Mouse (Mus musculus): ENCODE results near the gene Ccdc34.

Ccdc34 gene

DNA sequence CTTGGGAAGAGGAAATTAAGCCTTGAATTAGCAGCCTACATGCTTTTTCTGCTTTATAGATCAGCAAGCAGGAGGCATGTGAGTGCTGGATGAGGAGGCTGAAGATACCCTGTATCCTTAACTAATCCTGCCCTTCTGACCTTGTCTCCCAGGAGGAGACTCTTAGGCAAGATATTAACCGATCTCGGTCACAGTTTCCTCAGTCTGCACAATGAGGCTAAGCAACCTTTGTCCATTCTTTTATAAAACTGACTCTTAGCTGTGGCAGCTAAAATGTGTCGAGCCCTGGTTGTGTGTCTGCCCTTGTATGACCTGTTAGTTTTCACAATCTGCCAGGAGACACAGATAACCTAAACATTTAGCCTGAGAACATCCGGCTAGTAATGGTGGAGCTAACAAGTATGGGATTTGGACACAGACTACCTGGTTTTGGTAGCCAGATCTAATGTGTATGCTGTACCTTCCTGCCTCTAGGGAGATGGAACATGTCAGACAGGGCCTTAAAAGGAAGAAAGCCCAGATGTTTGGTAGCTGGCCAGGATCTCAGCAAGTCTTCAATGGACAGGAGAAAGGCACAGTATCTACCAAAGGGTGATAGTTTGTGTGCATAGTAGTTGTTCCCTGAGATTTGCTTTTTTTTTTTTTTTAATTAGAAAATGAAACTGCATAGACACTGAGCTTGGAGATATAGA is 165.3 kb downstream of the Ccdc34 start:
- DNase-seq: no peak

DNA sequence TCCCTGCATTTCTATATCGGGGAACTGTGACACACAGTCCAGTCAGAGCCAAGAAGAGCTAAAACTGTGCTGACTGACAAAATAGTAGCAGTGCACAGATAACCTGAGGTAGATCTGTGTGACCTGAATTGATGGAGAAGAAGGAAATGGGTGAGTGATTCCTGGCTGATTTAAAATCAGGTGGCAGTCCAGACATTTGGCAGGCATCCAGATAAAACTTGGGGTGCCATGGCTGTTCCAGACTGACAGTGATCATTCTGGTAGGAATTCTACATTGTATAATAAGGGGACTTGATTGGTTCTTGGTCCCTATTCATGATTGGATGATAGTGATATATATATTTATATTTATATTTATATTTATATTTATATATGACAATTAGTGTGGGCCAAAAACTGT is 166.5 kb downstream of the Ccdc34 start:
- no peak for DNase-seq

DNA sequence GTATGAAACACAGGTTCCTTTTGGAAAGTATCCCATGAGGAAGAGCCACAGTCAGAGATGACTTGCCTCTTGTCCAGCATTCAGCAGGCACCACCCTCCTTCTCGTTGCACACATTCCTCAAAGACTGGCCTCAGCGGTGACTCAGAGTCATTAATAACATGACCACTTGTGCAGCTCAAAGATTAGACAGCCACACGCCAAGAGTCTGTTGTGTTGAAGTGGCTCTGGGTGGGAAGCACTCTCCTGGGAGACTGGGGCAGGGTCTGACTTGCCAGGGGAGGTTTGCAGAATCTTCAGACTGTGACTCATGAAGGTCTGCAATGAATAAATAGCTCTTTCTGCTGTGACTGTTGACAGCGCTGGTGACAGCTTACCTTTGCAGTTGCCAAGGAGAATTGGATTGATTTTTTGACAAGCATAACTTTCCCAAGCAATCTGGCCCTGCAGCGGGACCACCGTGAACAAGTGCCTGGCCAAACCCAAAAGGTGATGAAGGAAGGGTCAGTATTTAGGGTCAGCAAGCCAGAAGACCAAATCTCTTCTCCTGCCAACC is 168.9 kb downstream of the Ccdc34 start:
- no peak for DNase-seq

DNA sequence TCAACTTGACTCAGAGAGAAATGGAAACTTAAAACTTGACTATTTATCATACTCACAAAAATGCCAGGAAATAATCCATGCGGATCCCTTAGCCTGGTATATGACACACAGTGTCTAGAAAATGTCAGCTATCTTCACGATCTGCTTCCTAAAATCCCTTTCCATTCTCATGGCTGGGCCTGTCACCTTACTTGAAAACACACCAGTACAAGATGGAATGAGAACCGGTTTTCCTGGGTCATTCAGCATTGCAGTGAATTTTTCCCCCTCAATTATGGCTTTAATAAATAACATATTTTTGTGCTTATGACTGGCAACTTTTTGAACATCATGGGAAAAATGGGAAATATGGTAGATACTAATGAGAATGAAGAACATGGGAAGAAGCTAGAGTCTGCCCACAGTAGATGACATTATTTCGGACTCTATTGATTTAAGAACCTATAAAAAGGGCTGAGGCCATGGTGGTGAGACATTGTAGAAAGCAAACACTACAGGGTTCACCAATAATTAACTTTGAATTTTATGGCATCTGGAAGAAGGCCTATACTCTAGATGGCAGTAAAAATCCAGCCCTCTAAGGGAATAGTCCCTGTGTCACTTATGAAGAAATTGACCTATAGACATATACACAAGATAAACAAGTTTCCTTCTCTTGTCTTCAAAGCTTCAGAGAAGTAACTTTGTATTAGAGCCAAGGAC is 171.2 kb downstream of the Ccdc34 start:
- DNase-seq: no peak

DNA sequence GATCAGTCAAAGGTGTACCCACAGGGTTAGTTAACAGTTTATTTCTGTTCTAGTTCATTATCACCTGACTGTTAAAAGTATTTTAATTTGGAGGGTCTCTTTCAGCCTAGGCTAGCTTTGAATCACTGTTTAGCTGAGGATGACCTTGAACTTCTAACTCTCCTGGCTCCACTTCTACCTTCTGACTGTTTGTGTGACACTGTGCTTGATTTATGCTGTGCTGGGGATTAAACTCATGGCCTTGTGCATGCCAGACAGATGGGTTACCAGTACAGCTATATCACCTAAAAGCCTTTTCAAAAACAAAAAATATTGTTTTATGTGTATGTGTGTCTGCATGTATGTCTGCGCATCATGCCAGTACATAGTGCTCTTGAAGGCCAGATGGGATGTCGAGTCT is 172.8 kb downstream of the Ccdc34 start:
- DNase-seq: no peak

DNA sequence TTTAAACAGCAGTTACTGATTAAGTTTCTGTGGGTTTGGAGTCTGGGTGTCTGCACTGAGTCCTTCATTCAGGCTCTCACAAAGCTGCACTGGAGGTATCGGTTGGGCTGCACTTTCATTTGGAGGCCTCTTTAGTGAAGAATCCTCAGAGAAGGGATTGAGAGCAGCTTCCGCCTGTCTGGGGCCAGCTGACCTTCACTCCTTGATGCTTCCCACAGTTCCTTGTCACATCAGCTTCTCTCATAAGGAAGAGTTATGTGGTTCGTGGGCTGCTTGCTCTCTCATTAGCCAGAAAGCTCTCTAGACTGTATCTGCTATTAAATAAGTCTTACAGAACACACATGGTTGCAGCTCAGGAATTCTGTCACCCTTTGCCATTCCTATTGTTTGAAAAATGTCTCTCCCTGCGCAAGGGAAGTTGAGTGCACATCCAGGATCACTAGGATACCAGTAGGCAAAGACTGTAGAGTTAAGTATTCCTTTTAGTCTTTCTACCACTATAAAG is 173.6 kb downstream of the Ccdc34 start:
- DNase-seq: no peak

DNA sequence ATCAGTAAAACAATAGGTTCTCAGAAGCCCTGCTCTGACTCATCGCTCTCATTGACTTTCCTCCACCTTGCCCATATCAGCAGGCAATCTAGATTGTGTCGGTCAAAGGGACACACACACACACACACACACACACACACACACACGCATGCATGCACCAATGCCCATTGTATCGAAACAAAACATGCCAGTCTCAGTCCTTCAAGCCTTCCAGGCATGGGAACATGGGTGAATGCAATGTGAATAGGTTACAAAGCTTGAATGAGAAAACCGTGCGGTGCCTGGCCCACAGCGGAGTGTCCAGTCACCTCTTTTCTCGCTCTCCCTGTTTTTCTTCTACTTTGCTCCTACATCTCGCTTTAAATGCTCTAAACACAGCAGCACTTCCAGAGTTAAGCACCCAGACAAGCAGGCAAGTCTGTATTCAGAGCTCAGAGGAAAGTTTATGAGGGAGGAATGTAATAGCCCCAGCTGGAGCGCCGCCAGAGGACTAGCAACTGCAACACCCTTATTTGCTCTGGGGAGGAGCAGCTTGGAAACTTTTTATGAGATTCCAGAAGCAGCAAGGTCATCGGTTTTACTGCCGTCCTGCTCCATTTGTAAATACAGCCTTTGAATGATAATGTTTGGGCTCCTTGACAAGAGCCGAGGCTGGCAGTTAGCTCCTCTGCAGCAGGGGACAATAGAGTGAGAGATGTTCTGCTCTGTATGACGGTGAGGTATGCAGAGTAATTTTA is 174.5 kb downstream of the Ccdc34 start:
- DNase-seq: peak; percentile 42

DNA sequence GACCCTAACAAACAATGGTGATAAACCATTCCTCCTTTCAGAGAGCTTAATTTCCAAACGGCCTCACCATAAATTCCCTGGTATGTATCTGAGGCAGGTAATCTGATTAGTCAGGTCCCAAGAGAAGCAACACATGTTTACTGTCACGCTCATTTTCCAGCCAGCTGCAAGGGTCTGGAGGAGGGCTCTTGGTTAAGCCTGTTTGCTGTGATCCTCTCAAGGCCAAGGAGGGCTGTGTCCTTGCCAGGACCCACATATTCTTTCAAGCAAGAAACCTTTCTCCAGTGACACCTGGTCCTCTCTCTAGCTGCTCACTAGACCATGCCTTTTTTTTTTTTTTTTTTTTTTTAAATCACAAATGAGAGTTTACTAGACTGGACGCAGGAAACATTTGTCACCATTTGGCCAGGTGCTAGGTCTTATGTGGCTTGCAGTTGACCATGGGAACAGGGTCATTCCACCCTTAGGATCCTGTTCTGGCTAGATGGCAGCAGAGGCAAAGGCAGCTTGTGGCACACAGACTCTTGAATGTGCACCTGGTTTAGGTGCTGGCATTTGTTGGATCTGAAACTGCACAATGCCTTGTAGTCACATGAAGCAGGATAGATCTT is 175.2 kb downstream of the Ccdc34 start:
- DNase-seq: no peak

DNA sequence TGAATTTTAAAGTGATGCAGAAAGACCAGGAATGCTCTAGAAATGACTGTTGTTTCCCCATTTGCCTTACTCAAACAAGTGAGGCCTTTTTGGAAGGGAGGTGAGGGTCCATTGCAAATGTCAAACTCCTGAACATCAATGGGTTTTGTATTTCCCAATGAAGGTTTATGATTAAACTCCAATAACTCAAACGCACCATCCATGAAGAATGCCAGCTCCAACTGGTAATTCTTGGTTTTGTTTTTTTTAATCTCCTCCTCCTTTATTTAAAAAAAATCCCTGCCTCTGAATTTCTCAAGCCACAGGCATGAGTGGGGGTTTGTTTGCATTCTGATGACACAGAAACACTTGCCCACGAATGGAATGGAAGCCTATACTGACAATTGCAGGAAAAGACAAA is 178.9 kb downstream of the Ccdc34 start:
- DNase-seq: no peak

DNA sequence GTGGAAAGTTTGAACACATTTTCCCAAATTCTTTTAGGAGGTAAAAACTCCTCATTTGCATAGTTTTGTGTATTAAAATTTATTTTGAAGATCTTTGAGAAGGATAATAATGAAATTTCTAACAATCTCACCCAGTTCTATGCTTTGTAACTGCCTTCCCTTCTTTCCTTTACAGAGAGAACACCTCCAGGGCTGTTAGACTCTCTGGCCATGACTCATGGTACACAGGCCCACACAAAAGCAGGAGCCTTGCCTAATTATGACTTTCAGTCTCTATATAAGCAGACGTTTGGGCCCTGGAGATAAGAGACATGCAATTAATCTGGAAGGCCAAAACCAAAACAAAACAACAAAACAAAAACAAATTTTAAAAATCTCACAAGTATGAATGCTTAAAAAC is 182.0 kb downstream of the Ccdc34 start:
- no peak for DNase-seq

DNA sequence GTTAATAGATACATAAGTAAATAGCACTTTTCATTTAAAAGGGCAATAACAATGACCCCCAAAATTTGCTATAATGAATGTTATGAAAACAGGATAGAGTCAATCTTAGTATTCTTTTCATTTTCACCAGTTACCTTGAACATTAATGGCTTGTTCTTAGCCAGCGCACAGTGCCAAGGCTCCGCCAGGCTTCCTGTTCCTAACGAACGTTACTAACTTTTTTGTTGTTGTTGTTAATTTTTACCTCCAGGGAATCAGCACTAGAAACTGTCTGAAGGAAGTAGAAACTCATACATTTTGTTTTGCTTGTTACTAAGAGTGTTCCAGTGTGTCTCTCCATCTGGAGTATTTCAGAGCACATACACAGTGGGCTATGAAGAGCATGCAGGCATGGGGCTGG is 184.2 kb downstream of the Ccdc34 start:
- DNase-seq: no peak

DNA sequence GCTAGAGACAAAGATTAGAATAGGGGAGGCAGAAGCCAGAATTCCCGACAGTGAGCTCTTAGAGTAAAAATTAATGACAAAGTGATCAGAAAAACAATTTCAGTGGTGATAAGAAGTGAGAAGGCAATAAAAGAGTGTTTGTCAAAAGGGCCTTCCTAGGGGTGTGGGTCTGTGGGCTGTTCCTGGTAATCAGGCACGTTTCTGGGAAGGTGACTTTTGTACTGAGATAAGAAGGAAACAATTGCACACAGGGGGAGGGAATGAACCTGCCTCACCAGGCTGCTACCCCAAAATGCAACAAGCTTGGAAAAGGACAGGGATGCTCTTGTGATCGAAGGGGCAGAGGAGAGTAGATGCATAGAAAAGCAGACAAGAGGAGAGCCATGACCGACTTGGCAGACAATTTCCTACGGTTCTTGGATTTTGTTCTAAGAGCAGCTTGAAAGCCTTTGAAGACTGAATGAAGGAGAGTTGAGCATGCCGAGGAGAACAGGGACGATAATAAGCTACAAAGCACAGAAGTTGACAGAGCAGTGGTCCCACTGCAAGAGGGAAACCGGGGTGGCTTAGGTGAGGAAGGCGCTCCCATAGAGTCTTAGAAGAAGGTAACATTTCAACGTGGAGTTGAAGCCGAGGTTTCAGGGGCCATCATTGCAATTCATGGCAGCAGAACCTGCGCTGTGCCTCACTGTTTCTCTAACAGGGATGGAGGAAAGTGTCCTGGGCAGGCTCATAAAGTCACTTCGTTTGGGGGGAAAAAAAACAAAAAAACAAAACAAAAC is 185.3 kb downstream of the Ccdc34 start:
- no peak for DNase-seq

DNA sequence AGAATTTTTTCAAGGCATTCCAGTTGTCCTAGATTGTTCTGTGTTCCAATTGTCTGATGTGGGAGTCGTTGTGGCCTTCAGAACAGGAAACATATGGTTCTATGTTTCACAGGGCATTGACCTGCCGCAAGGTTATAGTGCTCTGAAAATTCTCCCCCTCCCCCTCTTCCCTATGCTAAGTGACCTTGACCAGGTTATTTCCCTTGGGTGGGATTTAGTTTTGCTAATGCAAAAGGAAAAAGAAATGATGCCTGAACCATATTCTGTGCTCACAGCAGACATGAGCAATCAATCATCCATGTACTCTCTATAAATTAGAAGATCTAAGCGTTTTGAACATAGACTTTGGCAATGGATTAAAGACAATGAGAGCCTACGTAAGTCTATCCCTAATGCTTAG is 186.6 kb downstream of the Ccdc34 start:
- no peak for DNase-seq

DNA sequence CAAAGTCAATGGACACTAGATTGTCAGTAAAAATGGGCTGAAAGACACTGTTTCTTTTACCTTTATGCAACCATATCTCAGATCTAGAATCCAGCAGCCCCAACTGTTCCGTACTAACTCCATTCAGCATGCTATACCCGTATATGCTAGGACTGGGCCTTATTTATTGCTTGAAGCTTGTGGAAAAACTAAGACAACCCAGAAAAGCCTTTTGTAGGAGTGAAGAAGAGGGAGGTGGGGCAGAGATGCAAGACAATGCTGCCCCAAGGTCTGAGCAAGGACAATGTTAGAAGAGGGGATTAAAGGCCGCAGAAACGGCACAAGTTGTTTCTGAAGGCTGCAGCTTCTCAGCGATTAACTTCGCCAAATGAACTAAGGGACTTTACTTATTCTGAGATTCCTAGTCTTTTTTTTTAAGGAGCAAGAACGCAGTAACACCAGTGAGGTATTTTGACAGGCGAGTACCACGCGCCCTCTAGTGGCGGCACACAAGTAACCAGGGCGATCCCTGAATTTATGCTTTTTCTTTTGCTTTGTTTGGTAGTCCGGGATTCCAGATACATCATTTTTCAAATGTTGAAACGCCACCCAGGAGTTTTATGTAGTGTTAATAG is 187.2 kb downstream of the Ccdc34 start:
- peak; percentile 84 for DNase-seq

DNA sequence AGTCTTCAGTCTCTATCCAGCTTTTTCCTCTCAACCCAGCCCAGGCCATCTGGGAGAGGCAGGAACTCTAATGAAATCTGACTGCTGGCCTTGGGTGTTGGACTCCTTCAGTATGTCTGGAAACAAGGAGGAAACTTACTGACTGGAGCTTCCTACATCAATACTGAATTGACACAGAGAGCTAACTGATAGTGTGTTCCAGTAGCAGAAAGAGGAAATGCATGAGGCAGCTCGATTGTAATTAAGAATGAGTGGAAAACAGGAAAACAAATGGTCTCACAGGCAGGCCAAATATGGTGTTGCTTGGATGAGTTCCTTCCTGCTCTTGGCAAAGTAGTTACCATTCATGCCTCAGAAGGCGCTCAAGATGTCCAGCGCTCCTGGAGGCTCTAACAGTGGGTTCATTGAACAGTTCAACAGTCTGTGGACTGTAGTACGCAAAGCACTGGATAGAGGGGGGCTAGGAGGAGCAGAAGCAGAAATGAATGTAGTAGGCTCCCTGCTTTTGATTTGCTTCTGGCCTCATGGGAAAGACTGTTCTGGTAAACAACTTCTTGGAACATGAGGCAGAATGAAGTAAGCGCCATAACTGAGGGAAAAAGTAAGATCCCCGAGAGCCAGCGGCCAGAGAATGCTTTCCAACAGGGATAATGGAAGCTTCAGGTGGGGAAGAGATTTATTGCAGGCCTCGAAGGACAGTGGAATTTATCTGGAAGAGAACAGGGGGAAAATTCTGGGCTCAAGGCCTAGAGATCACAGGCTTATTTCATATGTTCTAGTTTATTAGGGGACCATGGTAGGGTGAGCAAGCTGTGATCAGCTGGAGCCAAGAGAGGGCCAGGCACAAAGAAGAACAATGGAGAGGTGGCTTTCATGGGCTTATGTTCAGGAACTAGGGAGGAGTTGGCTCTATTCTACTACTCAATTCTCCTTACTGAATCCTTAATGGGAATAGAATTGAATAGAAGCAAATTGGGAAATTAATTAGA is 193.2 kb downstream of the Ccdc34 start:
- no peak for DNase-seq

DNA sequence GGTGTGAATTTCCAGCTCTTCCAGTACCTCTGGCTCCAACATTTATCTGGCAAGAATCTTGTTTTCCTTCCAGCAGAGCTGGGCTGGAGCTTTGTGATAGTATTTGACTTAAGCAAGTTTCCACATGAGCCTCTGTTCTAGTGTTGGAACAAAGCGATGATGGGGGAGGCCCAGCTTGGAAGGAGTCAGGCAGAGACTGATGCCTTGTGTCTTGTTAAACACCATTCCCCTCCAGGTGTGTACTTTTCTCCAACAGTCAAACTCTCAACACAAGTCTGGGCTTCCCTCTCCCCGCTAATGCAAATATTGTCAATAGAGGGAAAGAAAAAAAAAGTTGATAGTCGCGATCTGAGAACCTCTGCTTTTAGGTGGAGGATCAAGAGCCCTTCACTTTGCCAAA is 196.7 kb downstream of the Ccdc34 start:
- DNase-seq: no peak

DNA sequence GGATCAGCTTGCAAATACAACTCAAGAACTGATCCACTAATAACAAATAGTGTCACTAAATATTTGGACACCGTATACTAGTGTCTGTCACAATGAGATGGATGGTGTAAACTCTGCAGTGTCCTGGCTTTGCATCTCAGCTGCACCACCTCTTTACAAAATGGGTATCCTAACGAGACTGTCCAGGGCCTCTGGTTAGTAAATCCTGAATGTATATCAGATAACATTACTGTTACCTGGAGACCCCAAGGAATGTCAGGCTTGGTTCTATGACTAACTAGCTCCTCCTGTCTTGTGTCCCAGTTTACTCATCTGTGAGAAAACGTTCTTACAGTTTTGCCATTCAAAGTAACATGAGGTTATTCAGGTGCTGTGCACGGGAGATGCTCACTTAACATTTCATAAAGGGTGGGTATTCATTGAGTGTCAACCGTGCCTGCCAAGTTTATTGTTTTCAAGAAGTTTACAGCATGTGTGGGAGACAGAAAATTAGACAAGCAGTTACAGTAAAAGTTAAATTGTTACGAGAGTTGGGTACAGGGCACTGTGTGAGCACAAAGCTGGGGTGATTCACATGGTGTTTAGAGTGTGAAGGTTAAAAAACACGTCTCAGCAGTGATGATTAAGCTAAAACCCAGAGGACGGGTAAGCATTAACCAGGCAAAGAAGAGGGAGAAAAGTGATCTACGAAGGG is 197.5 kb downstream of the Ccdc34 start:
- DNase-seq: no peak

DNA sequence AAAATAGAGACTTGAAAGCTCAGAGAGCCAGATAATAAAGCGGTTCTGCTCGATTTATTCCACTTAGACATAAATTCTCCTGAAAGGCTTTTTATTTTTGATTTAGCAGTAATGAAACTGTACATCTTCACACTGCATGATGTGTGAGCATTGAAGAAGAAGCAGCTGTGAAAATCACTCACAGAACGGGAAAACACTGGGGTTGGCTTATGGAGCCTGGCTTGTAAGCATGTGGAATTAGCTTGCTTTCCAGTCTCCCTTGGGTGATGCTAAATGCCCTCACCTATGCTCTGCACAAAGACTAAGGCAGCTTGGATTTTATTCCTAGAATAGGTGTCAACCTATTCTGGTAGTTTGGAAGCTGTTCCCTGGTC is 198.1 kb downstream of the Ccdc34 start:
- no peak for DNase-seq

DNA sequence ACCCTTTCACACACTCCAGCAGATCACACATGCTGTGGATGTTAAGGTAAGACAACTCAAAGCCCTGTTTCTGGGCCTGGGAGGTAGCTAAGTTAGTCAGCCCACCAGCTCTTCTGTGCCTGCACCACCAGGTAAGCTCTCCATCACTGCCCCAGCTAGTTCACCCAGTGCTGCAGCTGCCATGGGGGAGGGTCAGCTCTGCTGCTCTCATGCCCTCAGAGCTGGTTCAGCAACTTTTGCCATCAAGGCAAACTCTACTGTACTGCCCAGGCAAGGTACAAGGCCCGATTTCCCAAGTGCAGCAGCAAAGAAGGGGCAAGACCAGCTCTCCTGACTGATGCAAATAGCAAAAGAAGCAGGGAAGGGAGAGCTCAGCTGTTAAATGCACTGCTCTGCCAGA is 202.9 kb downstream of the Ccdc34 start:
- DNase-seq: no peak

DNA sequence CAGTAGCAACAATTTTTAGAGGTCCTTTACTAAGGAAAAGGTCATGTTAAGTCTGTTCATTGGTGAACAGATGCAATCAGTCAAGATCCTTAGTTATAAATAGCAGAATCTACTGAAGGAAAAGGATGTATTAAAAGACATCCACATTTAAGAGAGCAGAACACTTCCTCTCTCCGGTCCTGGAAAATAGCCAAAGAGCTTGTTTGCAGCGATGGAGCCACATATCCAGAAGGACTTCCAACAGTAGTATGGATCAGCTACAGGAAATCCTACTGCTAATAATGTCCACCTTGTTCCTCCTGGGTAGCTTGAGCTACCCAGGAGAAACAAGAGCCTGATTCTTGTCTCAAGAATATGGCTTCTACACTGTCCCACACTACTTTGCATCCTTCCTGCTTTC is 205.2 kb downstream of the Ccdc34 start:
- DNase-seq: no peak

Measured in right cerebral cortex, postnatal 4 days (tissue).